Mouse (Mus musculus): ENCODE measurements at regions not wholly inside any gene's neighbourhood (a gene's known extent, or its start where the extent isn't known, plus 50 kb on each side); places are given as distances from the start of the nearest gene placed in this dataset.

GRCm38 (mm10) chr6:31190070-31190469, 208.5 kb upstream of the Mkln1 start:
- DNase-seq (ENCODE audit: low spot score in 2 of 2) = no peak

- no peak for DNase-seq (ENCODE audit: low spot score in 2 of 2)
Measured at GRCm38 (mm10) chr6:31190628-31191373, 207.7 kb upstream of the Mkln1 start.

GRCm38 (mm10) chr6:31191577-31191976, 207.0 kb upstream of the Mkln1 start:
- DNase-seq (ENCODE audit: low spot score in 2 of 2) = no peak

- no peak for DNase-seq (ENCODE audit: low spot score in 2 of 2)
Measured at GRCm38 (mm10) chr6:31192197-31192596, 206.3 kb upstream of the Mkln1 start.

GRCm38 (mm10) chr6:31193202-31193601, 205.3 kb upstream of the Mkln1 start:
- DNase-seq (ENCODE audit: low spot score in 2 of 2) = no peak

- no peak for DNase-seq (ENCODE audit: low spot score in 2 of 2)
Measured at GRCm38 (mm10) chr6:31197631-31198338, 200.8 kb upstream of the Mkln1 start.

GRCm38 (mm10) chr6:31198340-31198739, 200.2 kb upstream of the Mkln1 start:
- no peak for DNase-seq (ENCODE audit: low spot score in 2 of 2)

- no peak for DNase-seq (ENCODE audit: low spot score in 2 of 2)
Measured at GRCm38 (mm10) chr6:31200705-31201104, 197.8 kb upstream of the Mkln1 start.

GRCm38 (mm10) chr6:31201375-31201972, 197.1 kb upstream of the Mkln1 start:
- DNase-seq (ENCODE audit: low spot score in 2 of 2) = no peak

GRCm38 (mm10) chr6:31202594-31202993, 195.9 kb upstream of the Mkln1 start:
- DNase-seq (ENCODE audit: low spot score in 2 of 2) = no peak

GRCm38 (mm10) chr6:31204434-31204833, 194.1 kb upstream of the Mkln1 start:
- no peak for DNase-seq (ENCODE audit: low spot score in 2 of 2)

GRCm38 (mm10) chr6:31204839-31205238, 193.7 kb upstream of the Mkln1 start:
- DNase-seq (ENCODE audit: low spot score in 2 of 2) = no peak

GRCm38 (mm10) chr6:31206106-31206505, 192.4 kb upstream of the Mkln1 start:
- no peak for DNase-seq (ENCODE audit: low spot score in 2 of 2)

- no peak for DNase-seq (ENCODE audit: low spot score in 2 of 2)
Measured at GRCm38 (mm10) chr6:31207231-31207630, 191.3 kb upstream of the Mkln1 start.

- DNase-seq (ENCODE audit: low spot score in 2 of 2) = no peak
Measured at GRCm38 (mm10) chr6:31208224-31208623, 190.3 kb upstream of the Mkln1 start.

GRCm38 (mm10) chr6:31209411-31210139, 189.0 kb upstream of the Mkln1 start:
- DNase-seq (ENCODE audit: low spot score in 2 of 2) = no peak

GRCm38 (mm10) chr6:31210209-31210714, 188.3 kb upstream of the Mkln1 start:
- DNase-seq (ENCODE audit: low spot score in 2 of 2) = no peak

- DNase-seq (ENCODE audit: low spot score in 2 of 2) = no peak
Measured at GRCm38 (mm10) chr6:31211091-31211490, 187.4 kb upstream of the Mkln1 start.

- DNase-seq (ENCODE audit: low spot score in 2 of 2) = no peak
Measured at GRCm38 (mm10) chr6:31211616-31212015, 186.9 kb upstream of the Mkln1 start.

GRCm38 (mm10) chr6:31212080-31212479, 186.5 kb upstream of the Mkln1 start:
- no peak for DNase-seq (ENCODE audit: low spot score in 2 of 2)

- DNase-seq (ENCODE audit: low spot score in 2 of 2) = no peak
Measured at GRCm38 (mm10) chr6:31212694-31213093, 185.8 kb upstream of the Mkln1 start.
